8 mouse cellular contexts compared by ENCODE assay signal in genomic region chr11:58331149-58331495, GRCm38 (mm10). TPM values are rescaled to one million over a fixed set of nuclear protein-coding genes. Genes with fewer than 3 reads are reported as not detected.
A peak's percentile ranks its signal among the peaks of the same experiment; 100 is the strongest.
DNase-seq lines count a peak whose midpoint lies in the region; ATAC-seq and TF ChIP-seq lines count a peak whose summit lies in the region.

No protein-coding gene starts in this region.

- ATAC-seq in frontal cortex, adult (ENCODE audit: low TSS enrichment), result 0 out of 2 replicates have a peak, but pooled peaks have one; percentile 2
- ATAC-seq in liver, embryonic 11.5 days (replicated peaks; ENCODE audit: low FRiP score), result peak; percentile 11; the same call in 1 of the 2 replicates

- H3K27me3 ChIP-seq in thymus, adult 2 months (ENCODE audit: control insufficient read depth, insufficient read depth, low read length), result no peaks in the 10 kb centered on the region
- no peaks in the 10 kb centered on the region for H3K27me3 ChIP-seq in liver, embryonic 11.5 days (replicated peaks; ENCODE audit: control insufficient read depth, insufficient read depth, low read length)

- H3K4me1 ChIP-seq in thymus, adult 2 months (replicated peaks; ENCODE audit: control insufficient read depth, insufficient read depth, low read length), result peaks cover 13% of the 10 kb centered on the region
- H3K4me1 ChIP-seq in liver, embryonic 11.5 days (replicated peaks; ENCODE audit: control insufficient read depth, insufficient read depth, low read length), result peaks cover 20% of the 10 kb centered on the region

- H3K9ac ChIP-seq in liver, embryonic 11.5 days (ENCODE audit: low read depth, low read length), result peak overlapping the region; percentile 81

- DNase-seq in frontal cortex, postnatal 14 days (ENCODE audit: low spot score in 2 of 2), result no peak
- peak; percentile 19 for DNase-seq in thymus, adult 2 months
- DNase-seq in thymus, adult 18-20 months, result no peak
- DNase-seq in liver, embryonic 11.5 days (ENCODE audit: low spot score), result no peak
- no peak for DNase-seq in thymus, postnatal 4 days
- no peak for DNase-seq in layer of hippocampus, adult 9-10 months (ENCODE audit: low spot score)
- no peak for DNase-seq in MN1 (ENCODE audit: low spot score)

- H3K9me3 ChIP-seq in liver, embryonic 11.5 days (ENCODE audit: control insufficient read depth, low read length), result no peaks in the 10 kb centered on the region

- TF ChIP-seq POLR2A in thymus, adult 2 months (IDR thresholded peaks at IDR 0.05; ENCODE audit: control insufficient read depth, extremely low read depth, insufficient read depth, low read length, poor library complexity), result no peak

- TF ChIP-seq CTCF in thymus, adult 2 months (IDR thresholded peaks at IDR 0.05; ENCODE audit: borderline replicate concordance, control insufficient read depth, extremely low read depth, insufficient read depth, low read length, poor library complexity), result no peak

- peak overlapping the region; percentile 93 for H3K4me2 ChIP-seq in liver, embryonic 11.5 days

- H3K36me3 ChIP-seq in thymus, adult 2 months (ENCODE audit: control insufficient read depth, insufficient read depth, low read length), result 0 out of 2 replicates have a peak, but pooled peaks cover 2% of the 10 kb centered on the region
- H3K36me3 ChIP-seq in liver, embryonic 11.5 days (ENCODE audit: control insufficient read depth, insufficient read depth, low read length), result peaks cover 14% of the 10 kb centered on the region

- H3K27ac ChIP-seq in thymus, adult 2 months (ENCODE audit: control insufficient read depth, insufficient read depth, low read length), result no peak overlapping the region
- H3K27ac ChIP-seq in liver, embryonic 11.5 days (ENCODE audit: low read depth, low read length), result peak overlapping the region; percentile 64

- peak overlapping the region; percentile 91 for H3K4me3 ChIP-seq in thymus, adult 2 months (ENCODE audit: control insufficient read depth, insufficient read depth, low read length)
- H3K4me3 ChIP-seq in liver, embryonic 11.5 days (ENCODE audit: low read depth, low read length), result peak overlapping the region; percentile 76

- 26% methylated on average over 10 of the region's 10 CpGs for WGBS in thymus, adult 2 months
- WGBS in liver, embryonic 11.5 days, result 9% methylated on average over 10 of the region's 10 CpGs

RNA-seq across cellular contexts. Expression of gene Sh3bp5l, which starts 0.6 kb away (rescaled TPM):
- 41.3 and 43.3 TPM in 2 replicates for polyA plus RNA-seq in thymus, adult 2 months (2012; rRNA removed)
- polyA plus RNA-seq in liver, embryonic 11.5 days (2014; fragmentation: Nextera tagmentation; extraction: Ambion mirVana), result 20.5 and 25.3 TPM in 2 replicates

RNA-seq across cellular contexts. Expression of gene Zfp672, which starts 1.0 kb away (rescaled TPM):
- polyA plus RNA-seq in thymus, adult 2 months (2012; rRNA removed), result 54.1 and 54.5 TPM in 2 replicates
- polyA plus RNA-seq in liver, embryonic 11.5 days (2014; fragmentation: Nextera tagmentation; extraction: Ambion mirVana), result 50.6 and 50.7 TPM in 2 replicates

RNA-seq across cellular contexts. Expression of gene Zfp692, which starts 24.3 kb away (rescaled TPM):
- polyA plus RNA-seq in thymus, adult 2 months (2012; rRNA removed), result 42.1 and 49.7 TPM in 2 replicates
- 18.3 and 19.2 TPM in 2 replicates for polyA plus RNA-seq in liver, embryonic 11.5 days (2014; fragmentation: Nextera tagmentation; extraction: Ambion mirVana)

RNA-seq across cellular contexts. Expression of gene Lypd8, which starts 47.7 kb away (rescaled TPM):
- polyA plus RNA-seq in thymus, adult 2 months (2012; rRNA removed), result 26.2 and 31.5 TPM in 2 replicates
- polyA plus RNA-seq in liver, embryonic 11.5 days (2014; fragmentation: Nextera tagmentation; extraction: Ambion mirVana), result 0.14 and 0.27 TPM in 2 replicates

RNA-seq across cellular contexts. Expression of gene 4930438A08Rik, which starts 56.5 kb away (rescaled TPM):
- polyA plus RNA-seq in thymus, adult 2 months (2012; rRNA removed), result 0.07 and 0.29 TPM in 2 replicates
- polyA plus RNA-seq in liver, embryonic 11.5 days (2014; fragmentation: Nextera tagmentation; extraction: Ambion mirVana), result 0.30 and 0.44 TPM in 2 replicates
